Mouse (Mus musculus): ENCODE measurements around the gene March4.

March4 gene

DNA sequence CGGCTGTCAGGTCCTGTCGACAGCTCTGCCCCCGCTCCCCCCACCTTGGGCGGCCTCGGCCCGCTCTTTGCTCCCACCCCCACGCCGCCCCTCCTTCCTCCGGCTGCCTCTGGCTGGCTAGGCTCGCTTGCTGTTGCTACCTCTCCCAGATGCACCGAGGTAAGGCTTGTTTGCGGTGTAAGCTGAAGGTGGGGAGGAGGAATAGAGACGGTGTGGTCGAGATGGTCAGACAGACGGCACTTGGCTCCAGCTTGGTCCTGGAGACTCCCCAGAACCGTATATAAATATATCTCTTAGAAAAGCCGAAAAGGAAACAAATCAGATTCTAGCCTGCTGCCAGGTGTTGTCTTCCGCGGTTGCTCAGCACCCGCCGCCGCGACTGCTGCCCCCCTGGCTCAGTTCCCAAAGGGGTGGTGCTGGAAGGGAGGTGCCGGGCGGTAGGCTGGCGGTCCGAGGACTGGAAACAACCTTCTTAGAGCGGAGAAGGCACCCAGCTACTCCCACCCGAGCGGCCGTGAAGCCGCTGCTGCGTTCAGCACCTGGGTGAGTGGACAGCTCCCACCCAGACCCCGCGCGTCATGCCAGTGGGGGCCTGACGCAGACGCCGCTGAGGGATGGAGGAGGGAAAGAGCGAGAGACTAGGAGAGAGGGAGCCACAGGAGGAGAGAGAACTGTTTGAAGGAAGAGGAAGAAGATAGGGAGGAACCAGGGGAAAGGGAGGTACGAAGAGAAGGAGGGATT is at the start of gene March4:
March4 (minus strand) TSS at position 320 of the 741 bp plus-strand sequence.
- DNase-seq (ENCODE audit: extremely low read depth, insufficient read length, low spot score) = peak; percentile 9

DNA sequence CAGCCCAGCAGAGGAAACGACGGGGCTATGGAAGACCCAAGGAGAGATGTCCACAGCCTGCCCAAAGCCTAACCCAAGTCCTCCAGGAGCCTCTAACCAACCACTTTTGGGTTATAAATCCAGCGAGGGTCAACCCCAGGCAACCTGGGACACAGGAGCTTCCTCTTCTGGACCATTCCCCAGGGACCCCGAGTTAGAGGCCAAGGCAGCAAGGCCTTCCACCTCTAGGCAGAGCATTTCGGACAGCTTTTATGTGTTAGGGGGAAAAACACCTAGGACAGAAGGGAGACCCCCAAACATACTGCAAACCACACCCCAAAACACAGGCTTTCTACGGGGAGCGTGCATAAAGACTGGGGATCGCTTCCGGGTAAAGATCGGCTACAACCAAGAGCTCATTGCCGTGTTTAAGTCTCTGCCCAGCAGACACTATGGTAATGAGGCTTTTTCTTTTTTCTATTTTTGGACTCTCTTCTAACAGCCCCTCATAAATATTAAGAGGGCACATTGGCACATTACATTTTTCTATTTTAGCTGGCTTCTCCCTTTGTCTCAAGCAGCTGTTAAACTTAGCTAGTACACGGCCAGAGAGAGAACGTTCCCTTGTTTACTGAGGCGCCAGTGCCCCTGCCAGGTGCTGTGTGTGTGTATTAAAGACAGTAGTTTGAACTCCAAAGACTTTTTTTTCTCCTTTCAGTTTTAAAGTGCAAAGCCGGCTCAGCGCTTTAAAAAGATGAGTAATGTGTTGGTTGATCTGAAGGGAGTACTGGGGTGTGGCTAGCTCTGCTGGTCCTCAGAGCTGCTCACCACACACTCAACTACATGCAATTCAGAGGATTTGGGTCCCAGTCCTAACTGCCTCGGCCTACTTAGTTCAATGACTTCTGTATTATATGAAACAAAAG is 49.5 kb upstream of the March4 start:
- no peak for DNase-seq (ENCODE audit: extremely low read depth, insufficient read length, low spot score)

DNA sequence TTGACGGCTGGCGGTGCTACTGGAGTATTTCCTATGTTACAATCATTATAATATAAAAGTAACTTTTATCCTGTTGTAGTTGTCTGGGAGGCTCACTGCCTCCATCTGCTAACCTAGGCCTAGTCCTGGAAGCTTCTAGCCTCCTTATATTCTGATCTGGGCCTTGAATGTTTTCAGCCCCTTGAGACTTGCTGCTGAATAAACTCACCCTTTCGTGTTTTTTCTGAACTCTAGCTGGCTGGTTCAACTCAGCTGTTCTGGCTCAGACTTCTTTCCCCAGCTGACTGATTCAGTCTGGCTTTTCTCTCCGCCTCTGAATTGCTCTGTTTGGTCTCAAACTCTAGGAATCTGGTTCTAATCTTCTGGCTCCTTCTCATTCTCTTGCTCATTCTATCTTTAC is 47.2 kb upstream of the March4 start:
- no peak for DNase-seq (ENCODE audit: extremely low read depth, insufficient read length, low spot score)

DNA sequence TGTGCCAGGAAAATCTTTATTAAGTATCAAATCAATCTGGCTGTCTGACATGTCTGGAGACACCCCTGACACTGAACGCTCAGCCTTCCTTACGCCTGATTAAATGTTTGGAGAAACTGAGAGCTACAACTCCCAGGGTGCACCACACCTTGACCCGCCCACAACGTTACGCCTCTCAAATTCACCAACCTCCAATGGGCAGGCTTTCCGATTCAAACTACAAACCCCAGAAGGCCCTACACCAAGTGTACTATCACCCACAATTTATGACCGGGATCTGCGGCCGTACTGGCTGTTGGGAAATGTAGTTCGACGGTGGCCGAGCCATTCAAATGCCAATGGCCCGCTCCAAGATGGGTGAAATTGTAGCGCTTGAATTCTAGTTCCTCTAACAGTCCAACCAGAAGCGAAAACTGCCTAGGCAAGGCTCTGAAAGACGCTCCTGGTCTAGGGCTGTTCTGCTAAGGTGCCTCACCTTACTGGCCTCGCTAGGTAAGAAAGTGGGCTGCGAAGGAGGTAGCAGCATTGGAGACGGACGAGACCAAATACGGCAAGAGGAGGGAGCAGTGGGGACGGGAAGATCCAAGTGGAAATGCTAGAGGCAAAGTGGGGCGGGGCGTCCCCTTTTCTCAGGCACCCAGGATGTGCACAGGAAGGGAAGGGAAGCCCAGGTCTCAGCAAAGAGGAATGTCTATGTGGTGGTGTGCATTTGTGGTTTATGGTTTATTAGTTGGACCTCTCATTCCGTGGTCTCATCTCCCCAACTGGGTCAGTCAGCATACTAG is 46.4 kb upstream of the March4 start, which contains the start of gene Smarcal1:
Smarcal1 (plus strand) TSS at position 305 of the 785 bp plus-strand sequence.
- DNase-seq (ENCODE audit: extremely low read depth, insufficient read length, low spot score) = peak; percentile 86

DNA sequence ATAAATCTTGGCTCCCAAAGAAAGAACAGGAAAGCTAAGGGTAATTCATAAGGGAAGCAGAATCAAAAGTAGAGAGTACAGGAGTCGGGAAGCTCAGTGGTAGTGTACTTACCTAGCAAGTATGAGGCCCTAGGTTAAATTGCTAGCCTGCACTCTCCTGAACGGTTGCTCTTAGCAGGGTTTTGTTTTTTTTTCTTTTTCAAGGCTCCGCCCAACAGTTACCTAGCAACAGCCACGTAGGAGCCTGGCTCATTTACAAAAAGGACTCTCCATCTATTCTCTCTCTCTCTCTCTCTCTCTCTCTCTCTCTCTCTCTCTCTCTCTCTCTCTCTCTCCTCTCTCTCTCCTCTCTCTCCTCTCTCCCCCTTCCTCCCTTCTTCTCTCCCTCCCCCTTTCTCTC is 42.1 kb upstream of the March4 start:
- no peak for DNase-seq (ENCODE audit: extremely low read depth, insufficient read length, low spot score)

DNA sequence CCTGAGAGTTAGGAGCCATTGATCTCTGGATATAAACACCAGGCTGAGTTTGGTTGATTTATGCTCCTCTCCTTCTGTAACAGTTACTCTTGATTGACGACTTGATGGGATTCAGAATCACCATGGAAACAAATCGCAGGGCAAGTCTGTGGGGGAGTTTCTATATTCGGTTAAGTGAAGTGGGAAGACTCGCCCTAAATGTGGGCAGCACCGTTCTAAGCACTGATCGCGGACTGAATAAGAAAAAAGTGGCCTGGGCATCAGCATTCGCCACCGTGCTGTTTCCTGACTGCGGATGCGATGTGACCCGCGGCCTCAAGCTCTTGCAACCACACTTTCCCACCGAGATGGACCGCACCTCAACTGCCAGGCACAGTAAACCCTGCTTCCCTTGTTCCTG is 41.6 kb upstream of the March4 start:
- DNase-seq (ENCODE audit: extremely low read depth, insufficient read length, low spot score) = no peak

DNA sequence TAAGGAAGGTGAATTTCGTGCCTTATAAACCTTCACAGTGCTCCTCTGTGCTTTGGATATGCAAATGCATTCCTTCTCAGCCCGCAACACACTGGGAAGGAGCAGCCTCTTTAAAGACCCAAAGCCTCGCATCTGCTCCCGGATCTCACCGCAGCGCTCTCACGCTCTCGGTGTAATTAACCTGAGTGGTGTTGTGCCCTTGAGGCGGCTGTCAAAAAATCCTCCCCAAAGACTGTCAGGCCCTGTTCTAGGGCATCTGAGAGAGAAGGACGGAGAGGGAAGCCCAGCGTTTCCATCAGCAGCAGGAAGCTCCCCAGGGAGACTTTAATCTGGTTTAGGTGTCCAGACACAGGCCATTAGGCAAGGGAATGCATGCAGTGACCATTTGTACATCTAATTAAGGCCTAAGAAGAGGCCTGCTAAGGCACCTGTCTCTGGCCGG is 40.8 kb upstream of the March4 start:
- no peak for DNase-seq (ENCODE audit: extremely low read depth, insufficient read length, low spot score)

DNA sequence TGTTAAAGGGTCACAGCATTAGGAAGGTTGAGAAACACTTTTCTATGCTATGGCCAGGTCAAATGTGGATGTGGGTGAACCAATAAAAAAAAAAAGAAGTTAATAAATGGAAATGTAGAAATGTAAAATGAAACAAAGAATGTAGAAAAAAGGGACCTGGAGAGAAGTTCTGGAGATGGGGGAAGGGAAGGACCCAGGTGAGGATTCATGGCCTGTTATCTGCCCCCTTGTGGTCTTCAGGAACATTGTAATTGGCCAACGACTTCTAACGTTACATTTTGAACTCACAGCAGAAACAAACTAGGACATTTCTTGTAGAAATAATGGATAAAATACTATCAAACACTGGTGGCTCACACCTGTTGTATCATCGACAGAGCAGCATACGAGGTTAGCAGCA is 38.4 kb upstream of the March4 start:
- DNase-seq (ENCODE audit: extremely low read depth, insufficient read length, low spot score) = no peak

DNA sequence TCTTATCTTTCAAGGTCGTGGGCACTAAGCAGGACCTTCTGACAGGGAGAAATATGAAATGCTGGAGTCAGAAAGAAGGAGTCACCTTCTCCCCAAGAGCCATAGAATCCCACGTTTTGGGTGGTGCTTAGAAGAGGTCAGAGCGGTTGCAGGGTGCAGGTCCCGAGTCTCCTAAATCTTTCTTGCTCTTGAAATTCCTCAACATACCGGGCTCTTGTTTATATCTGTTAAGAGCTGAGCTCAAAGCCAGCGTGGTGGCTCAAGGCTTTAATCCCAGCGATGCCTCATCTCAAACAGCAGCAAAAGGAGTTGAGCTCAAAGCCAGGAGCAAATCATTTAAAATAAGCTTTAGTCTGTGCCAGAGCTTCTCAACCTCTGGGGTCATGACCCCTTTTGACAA is 37.9 kb upstream of the March4 start:
- no peak for DNase-seq (ENCODE audit: extremely low read depth, insufficient read length, low spot score)

DNA sequence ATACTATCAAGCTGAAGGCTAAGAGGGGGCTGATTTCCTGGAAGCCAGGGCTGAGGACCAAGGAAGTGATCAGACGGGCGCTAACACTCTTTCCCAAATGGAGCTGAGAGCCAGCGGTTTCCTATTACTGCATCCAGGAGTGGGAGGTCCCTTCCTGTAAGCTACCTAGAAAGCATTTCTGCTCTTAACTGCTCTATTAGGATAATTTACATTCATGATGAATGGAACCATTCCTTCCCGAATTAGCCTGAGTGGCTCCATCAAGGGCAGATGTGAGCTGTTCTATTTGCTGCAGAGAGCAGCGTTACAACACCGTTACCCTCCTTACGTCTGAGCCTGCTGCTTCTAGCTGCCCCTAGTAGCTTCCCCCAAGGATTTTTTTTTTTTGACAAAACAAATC is 37.3 kb upstream of the March4 start:
- no peak for DNase-seq (ENCODE audit: extremely low read depth, insufficient read length, low spot score)

DNA sequence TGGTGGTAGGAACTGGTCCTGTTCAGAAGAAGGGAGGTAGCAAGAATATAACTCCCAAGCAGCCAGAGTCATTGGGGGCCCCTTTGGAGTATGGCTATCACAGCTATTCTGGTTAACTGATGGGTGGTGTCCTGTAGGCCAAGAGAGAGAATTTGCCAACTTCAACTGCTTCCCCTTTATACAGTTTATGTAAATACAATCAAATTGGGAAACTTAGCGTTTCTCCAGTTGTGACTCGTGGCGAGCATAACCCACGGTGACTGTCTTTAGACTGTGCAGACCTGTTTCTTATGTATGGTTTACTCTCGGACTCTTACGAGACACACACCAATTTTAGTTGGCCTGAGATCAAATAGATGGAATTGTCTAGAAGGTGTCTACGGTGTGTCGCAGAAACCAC is 32.0 kb upstream of the March4 start:
- DNase-seq (ENCODE audit: extremely low read depth, insufficient read length, low spot score) = no peak

DNA sequence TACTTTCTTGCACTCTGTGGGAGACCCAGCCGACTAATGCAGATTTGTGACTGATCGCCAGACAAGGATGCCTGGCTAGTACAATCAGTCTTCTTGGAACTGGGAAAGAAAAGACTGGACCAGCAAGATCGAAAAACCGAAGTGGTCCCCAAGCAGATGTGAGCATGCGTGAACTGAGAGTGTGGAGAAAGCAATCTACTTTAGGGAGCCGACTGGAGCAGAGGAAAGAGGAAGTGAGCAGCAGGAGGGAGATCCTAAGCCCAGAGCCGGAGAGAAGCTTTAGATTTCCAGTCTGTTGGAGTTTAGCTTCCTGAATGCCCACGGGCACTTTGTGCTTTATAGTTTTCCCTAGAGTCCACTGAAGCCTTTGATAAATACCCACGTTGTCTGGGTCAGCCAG is 30.3 kb upstream of the March4 start:
- no peak for DNase-seq (ENCODE audit: extremely low read depth, insufficient read length, low spot score)

DNA sequence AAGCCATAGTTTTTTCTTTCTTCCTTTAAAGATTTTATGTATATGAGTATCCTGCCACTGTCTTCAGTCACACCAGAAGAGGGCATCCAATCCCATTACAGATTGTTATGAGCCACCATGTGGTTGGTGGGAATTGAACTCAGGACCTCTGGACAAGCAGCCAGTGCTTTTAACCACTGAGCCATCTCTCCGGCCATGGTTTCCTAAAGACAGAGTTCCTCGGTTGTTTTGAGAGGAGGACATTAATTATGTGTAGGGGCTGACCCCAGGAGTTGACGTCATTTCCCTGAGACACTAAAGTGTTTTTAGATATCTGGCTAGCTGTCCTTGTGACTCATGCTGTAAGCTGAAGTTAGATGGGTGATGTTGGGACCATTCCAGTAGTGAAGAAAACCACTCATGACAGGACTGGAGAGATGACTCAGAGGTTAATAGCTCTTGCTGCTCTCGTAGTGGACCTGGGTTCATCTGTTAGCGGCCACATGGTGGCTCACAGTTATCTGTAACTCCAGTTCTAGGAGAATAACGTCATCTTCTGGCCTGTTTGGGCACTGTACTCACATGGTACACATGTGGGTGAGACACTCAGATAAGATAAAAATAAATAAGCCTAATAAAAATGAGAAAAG is 27.7 kb upstream of the March4 start:
- peak; percentile 77 for DNase-seq (ENCODE audit: extremely low read depth, insufficient read length, low spot score)

DNA sequence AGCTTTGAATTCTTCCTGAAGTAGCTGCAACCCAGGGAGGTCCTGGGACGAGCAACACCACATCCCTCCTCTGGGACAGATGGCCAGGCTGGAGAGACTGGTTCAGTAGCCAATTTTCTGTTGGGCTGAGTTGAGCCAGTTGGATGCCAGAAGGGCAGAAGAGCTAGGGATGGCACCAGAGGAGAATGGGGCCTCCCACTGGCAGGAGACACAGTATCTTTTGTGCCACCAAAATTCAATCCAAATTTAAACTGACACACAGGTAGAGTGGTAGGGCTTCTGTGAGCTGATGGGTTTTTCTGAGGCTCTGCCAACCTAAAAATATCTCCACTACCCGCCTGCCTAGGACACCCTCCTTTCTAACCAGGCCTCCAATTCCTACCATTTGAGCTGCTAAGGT is 21.9 kb upstream of the March4 start:
- DNase-seq (ENCODE audit: extremely low read depth, insufficient read length, low spot score) = no peak

DNA sequence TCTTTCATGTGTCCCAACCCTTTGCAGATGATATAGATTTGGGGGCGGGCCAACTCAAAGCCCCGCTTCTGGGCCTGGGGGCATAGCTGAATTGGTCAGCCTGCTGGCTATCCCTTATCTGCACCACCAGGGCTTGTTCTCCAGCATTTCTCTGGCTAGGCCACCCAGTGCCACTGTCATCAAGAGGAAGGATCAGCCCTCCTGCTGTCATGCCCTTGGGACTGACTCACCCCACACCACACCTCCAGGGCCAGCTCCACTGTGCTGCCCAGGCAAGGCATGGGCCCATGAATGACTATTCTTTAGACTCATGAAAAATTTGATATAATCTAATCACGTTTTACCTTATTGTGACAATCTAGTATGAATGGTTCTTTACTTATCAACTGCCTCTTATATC is 19.7 kb upstream of the March4 start:
- DNase-seq (ENCODE audit: extremely low read depth, insufficient read length, low spot score) = peak; percentile 47

DNA sequence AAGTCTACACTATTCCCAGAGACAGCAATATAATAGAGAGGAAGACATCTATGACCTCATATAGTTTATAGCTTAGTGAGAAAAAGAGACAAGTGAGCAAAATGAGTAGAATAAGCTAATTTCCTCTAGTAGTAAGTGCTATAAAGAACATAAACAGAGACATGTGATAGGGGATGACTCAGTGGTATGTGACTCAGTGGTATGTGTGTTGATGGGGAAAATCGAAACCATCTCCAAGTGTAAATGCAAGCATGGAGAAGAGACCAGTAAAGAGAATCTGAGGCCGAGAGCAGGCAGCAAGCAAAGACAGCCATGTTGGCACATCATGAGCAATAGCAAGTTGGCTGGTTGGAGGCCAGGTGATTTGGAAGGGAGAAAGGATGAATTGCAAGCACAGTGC is 13.6 kb upstream of the March4 start:
- peak; percentile 36 for DNase-seq (ENCODE audit: extremely low read depth, insufficient read length, low spot score)

DNA sequence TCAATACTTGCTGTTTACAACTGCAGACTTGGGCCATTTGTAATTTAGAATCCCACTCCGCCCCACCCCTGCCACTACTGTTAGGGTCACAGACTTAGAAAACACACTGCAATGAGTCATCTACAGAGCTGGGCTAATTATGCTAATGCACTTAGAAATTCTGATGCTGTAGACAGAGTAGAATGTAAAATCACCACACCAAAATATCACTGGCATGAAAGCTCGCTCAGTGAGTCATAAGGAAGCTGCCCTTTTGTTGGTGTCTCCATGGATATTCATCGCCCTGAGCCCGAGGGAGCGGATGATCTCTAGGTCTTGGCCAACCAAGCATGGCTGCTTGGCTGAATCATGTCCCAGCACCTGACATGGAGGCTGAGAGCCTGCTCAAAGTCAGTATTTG is 1.5 kb upstream of the March4 start:
- peak; percentile 34 for DNase-seq (ENCODE audit: extremely low read depth, insufficient read length, low spot score)

DNA sequence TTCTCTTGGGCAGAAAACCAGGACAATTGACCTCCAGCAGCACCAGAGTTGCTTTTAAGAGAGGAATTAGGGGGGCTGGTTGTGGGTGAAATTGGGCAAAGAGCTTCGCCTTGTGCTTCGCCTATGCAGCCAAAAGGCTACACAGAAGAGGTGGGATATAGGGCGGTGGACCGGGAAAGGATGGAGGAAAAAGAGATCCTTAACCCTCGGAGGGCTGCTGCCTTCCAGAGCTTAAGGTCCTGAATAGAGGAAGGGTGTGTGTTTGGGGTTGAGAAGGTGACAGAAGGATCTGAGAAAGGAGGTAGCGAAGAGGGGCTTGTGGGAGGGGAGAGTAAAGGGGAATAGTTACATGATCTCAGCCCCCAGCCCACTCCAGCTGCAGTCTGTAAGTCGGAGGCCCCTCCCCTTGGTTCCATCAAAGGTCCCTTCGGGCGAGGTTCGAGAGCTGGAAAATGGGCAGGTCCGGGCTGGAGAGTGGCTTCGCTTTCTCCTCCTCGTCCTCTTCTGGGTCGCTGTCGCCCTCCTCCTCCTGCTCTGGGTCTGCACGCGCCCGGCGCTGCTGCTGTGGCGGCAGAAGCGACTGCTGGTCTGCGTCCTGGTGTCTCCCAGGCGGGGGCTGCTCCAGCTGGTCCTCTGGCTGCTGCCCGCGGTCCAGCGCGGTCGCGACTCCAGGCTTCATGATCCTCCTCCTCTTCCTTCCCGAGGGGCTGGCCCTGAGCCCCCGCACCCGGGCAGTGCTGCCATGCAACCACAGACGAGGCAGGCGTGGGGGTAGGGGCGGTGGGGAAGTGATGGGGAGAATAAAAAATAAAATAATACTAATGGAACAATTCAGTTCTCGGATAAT is 782 bp downstream of the March4 start:
- peak; percentile 12 for DNase-seq (ENCODE audit: extremely low read depth, insufficient read length, low spot score)

DNA sequence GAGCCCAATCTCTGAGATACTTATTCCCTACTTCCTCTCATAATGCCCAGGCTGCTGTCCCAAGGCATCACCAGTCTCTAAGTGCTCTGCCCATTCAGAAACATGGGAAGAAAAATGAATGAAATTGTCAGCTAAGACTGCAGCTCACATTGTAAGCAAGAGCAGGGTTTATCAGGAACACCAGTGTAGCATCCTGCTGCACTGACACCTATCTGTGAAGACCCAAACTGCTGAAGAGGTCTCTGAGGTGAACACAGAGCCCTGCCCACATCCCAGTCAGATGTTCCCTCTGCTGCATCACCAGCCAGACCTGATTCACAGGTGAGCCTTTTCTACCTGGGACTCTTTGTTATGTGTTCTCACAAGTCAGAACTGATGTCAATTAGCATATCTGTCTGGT is 3.3 kb downstream of the March4 start:
- DNase-seq (ENCODE audit: extremely low read depth, insufficient read length, low spot score) = no peak

DNA sequence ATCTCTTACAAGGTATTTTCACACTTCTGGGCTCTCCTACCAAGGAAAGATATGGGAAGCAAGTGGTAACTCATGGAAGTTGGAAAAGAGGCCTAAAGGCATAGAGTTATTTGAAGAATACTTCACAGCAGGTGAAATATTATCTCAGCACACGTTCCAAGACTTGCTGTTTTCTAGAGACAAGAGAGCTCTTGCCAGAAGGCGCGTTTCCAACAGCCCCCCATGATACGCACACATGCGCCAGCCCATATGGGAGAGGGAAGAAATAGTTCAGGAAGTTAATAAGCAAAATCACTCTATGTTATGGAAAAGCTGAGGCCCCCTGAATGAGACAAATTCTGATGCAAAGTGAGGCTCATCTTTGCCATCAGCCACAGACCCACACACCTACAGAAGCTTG is 3.8 kb downstream of the March4 start:
- DNase-seq (ENCODE audit: extremely low read depth, insufficient read length, low spot score) = no peak
